Mouse (Mus musculus) heart, embryonic 12.5 days (tissue): ENCODE measurements at regions not wholly inside any gene's neighbourhood (a gene's known extent, or its start where the extent isn't known, plus 50 kb on each side); places are given as distances from the start of the nearest gene placed in this dataset.
"Not testable (repeated sequence)": the region's sequence is repeated elsewhere in the genome, so short reads cannot be mapped to it uniquely, and the experiment has no call there.

Experiments
- ATAC-seq: fragments of 200-750 bp; cut with Nextera tagmentation; 2 replicates; pipeline ENCODE4 v1.8.0; 2017; ENCODE audit warnings: moderate TSS enrichment, moderate library complexity; ENCODE audit not compliant: insufficient number of reproducible peaks, low FRiP score
- H3K27ac ChIP-seq: fragments of 300-500 bp; sonication (generic); 2 replicates; pipeline ENCODE4 v1.5.1; 2016; ENCODE audit warnings: mild to moderate bottlenecking, moderate library complexity; ENCODE audit not compliant: poor library complexity, severe bottlenecking
- H3K27me3 ChIP-seq: fragments of 300-500 bp; sonication (generic); replicated peaks from 2 replicates; pipeline ENCODE4 v1.6.1; 2016; ENCODE audit warnings: mild to moderate bottlenecking, moderate library complexity
- H3K36me3 ChIP-seq: fragments of 300-500 bp; sonication (generic); 2 replicates; pipeline ENCODE4 v1.6.1; 2016; ENCODE audit warnings: mild to moderate bottlenecking, moderate library complexity
- H3K4me1 ChIP-seq: fragments of 300-500 bp; sonication (generic); replicated peaks from 2 replicates; pipeline ENCODE4 v1.6.1; 2016; ENCODE audit warnings: mild to moderate bottlenecking
- H3K4me2 ChIP-seq: fragments of 300-500 bp; sonication (generic); 2 replicates; pipeline ENCODE4 v1.6.1; 2016; ENCODE audit warnings: mild to moderate bottlenecking, moderate library complexity
- H3K4me3 ChIP-seq: fragments of 300-500 bp; sonication (generic); 2 replicates; pipeline ENCODE4 v1.5.1; 2016; ENCODE audit warnings: mild to moderate bottlenecking
- H3K9ac ChIP-seq: fragments of 300-500 bp; sonication (generic); 2 replicates; pipeline ENCODE4 v1.6.1; 2016; ENCODE audit warnings: mild to moderate bottlenecking, moderate library complexity
- H3K9me3 ChIP-seq: fragments of 300-500 bp; sonication (generic); replicated peaks from 2 replicates; pipeline ENCODE4 v1.6.1; 2016; ENCODE audit warnings: mild to moderate bottlenecking, moderate library complexity
- WGBS: fragments of 180-500 bp; shearing (Covaris S2); methylation state at CpG from one replicate; pipeline ENCODE4 v1.1.7; 2016; 5-methylcytosine and 5-hydroxymethylcytosine counted together

GRCm38 (mm10) chr17:66206074-66206473 lies 82.8 kb downstream of the Ddx11 start:
- Histone ChIP-seq H3K36me3 (no peaks in the 10 kb centered on the region), H3K9me3 (no peaks in the 10 kb centered on the region), H3K27me3 (no peaks in the 10 kb centered on the region), H3K4me1 (no peaks in the 10 kb centered on the region), H3K27ac (no peak overlapping the region), H3K4me2 (no peak overlapping the region), H3K9ac (no peak overlapping the region), H3K4me3 (no peak overlapping the region)
- ATAC-seq, result no peak
- WGBS, result 70% methylated on average over 2 of the region's 2 CpGs

GRCm38 (mm10) chr17:66207653-66208497 lies 84.6 kb downstream of the Ddx11 start:
- H3K4me2 ChIP-seq, H3K4me3 ChIP-seq, H3K9ac ChIP-seq, H3K36me3 ChIP-seq, H3K27ac ChIP-seq, H3K4me1 ChIP-seq, ATAC-seq, H3K9me3 ChIP-seq, H3K27me3 ChIP-seq: not testable (repeated sequence)
- 63% methylated on average over 6 of the region's 6 CpGs for WGBS

GRCm38 (mm10) chr17:66208803-66209515 lies 85.6 kb downstream of the Ddx11 start:
- H3K9ac ChIP-seq, H3K4me2 ChIP-seq, H3K4me3 ChIP-seq, H3K4me1 ChIP-seq, H3K9me3 ChIP-seq, H3K36me3 ChIP-seq, H3K27me3 ChIP-seq, H3K27ac ChIP-seq: not testable (repeated sequence)
- WGBS, result 43% methylated on average over 4 of the region's 6 CpGs
- ATAC-seq, result peak; percentile 63; the same call in 1 of the 2 replicates

GRCm38 (mm10) chr17:66211561-66211960 lies 88.2 kb downstream of the Ddx11 start:
- no peaks in the 10 kb centered on the region for H3K36me3 ChIP-seq
- no peak for ATAC-seq
- H3K9me3 ChIP-seq, result no peaks in the 10 kb centered on the region
- H3K9ac ChIP-seq, result no peak overlapping the region
- no peak overlapping the region for H3K27ac ChIP-seq
- H3K4me1 ChIP-seq, result no peaks in the 10 kb centered on the region
- 73% methylated on average over 7 of the region's 7 CpGs for WGBS
- no peak overlapping the region for H3K4me2 ChIP-seq
- H3K27me3 ChIP-seq, result no peaks in the 10 kb centered on the region
- H3K4me3 ChIP-seq, result no peak overlapping the region

GRCm38 (mm10) chr17:66212616-66213015 lies 89.3 kb downstream of the Ddx11 start:
- Histone ChIP-seq H3K36me3 (no peaks in the 10 kb centered on the region), H3K27ac (no peak overlapping the region), H3K4me3 (no peak overlapping the region), H3K9me3 (no peaks in the 10 kb centered on the region), H3K4me2 (no peak overlapping the region), H3K4me1 (no peaks in the 10 kb centered on the region), H3K9ac (no peak overlapping the region), H3K27me3 (no peaks in the 10 kb centered on the region)
- 80% methylated on average over 9 of the region's 9 CpGs for WGBS
- ATAC-seq, result no peak

- H3K9me3 ChIP-seq, result no peaks in the 10 kb centered on the region
- no peak overlapping the region for H3K4me3 ChIP-seq
- H3K27ac ChIP-seq, result no peak overlapping the region
- H3K4me1 ChIP-seq, result no peaks in the 10 kb centered on the region
- 85% methylated on average over 6 of the region's 6 CpGs for WGBS
- no peaks in the 10 kb centered on the region for H3K36me3 ChIP-seq
- no peak overlapping the region for H3K9ac ChIP-seq
- H3K27me3 ChIP-seq, result no peaks in the 10 kb centered on the region; the same call in 1 of the 2 replicates
- no peak overlapping the region for H3K4me2 ChIP-seq
- ATAC-seq, result no peak
Measured at GRCm38 (mm10) chr17:66218321-66218720, 95.0 kb downstream of the Ddx11 start.

GRCm38 (mm10) chr17:66219669-66220435 lies 96.5 kb downstream of the Ddx11 start:
- ATAC-seq, result no peak
- Histone ChIP-seq H3K4me1 (no peaks in the 10 kb centered on the region), H3K9me3 (no peaks in the 10 kb centered on the region), H3K36me3 (no peaks in the 10 kb centered on the region), H3K4me3 (no peak overlapping the region), H3K4me2 (no peak overlapping the region), H3K27ac (no peak overlapping the region), H3K9ac (no peak overlapping the region), H3K27me3 (no peaks in the 10 kb centered on the region; the same call in 1 of the 2 replicates)
- 64% methylated on average over 16 of the region's 16 CpGs for WGBS

GRCm38 (mm10) chr17:66221256-66221655 lies 97.9 kb downstream of the Ddx11 start:
- Histone ChIP-seq H3K36me3 (no peaks in the 10 kb centered on the region), H3K9ac (no peak overlapping the region), H3K4me3 (no peak overlapping the region), H3K27ac (no peak overlapping the region), H3K4me1 (no peaks in the 10 kb centered on the region), H3K4me2 (no peak overlapping the region), H3K9me3 (no peaks in the 10 kb centered on the region), H3K27me3 (no peaks in the 10 kb centered on the region; the same call in 1 of the 2 replicates)
- no peak for ATAC-seq
- WGBS, result 10% methylated on average over 8 of the region's 8 CpGs

GRCm38 (mm10) chr17:66223711-66224110 lies 100.4 kb downstream of the Ddx11 start:
- no peaks in the 10 kb centered on the region for H3K4me1 ChIP-seq
- H3K36me3 ChIP-seq, result no peaks in the 10 kb centered on the region
- no peak overlapping the region for H3K27ac ChIP-seq
- no peaks in the 10 kb centered on the region; the same call in 1 of the 2 replicates for H3K27me3 ChIP-seq
- H3K9me3 ChIP-seq, result no peaks in the 10 kb centered on the region
- H3K4me3 ChIP-seq, result no peak overlapping the region
- H3K4me2 ChIP-seq, result no peak overlapping the region
- ATAC-seq, result no peak
- WGBS, result 89% methylated on average over 13 of the region's 13 CpGs
- H3K9ac ChIP-seq, result no peak overlapping the region

GRCm38 (mm10) chr17:66224241-66224640 lies 100.9 kb downstream of the Ddx11 start:
- no peak overlapping the region for H3K9ac ChIP-seq
- H3K4me1 ChIP-seq, result no peaks in the 10 kb centered on the region
- no peak overlapping the region for H3K4me2 ChIP-seq
- H3K36me3 ChIP-seq, result no peaks in the 10 kb centered on the region
- no peak overlapping the region for H3K27ac ChIP-seq
- WGBS, result 50% methylated on average over 7 of the region's 7 CpGs
- no peaks in the 10 kb centered on the region; the same call in 1 of the 2 replicates for H3K27me3 ChIP-seq
- no peaks in the 10 kb centered on the region for H3K9me3 ChIP-seq
- no peak overlapping the region for H3K4me3 ChIP-seq
- peak; percentile 48; the same call in 1 of the 2 replicates for ATAC-seq

- H3K9me3 ChIP-seq, result no peaks in the 10 kb centered on the region
- no peak overlapping the region for H3K27ac ChIP-seq
- H3K4me2 ChIP-seq, result no peak overlapping the region
- H3K9ac ChIP-seq, result no peak overlapping the region
- peaks cover 11% of the 10 kb centered on the region; the same call in 1 of the 2 replicates for H3K4me1 ChIP-seq
- no peaks in the 10 kb centered on the region for H3K36me3 ChIP-seq
- 70% methylated on average over 8 of the region's 8 CpGs for WGBS
- H3K4me3 ChIP-seq, result no peak overlapping the region
- no peak for ATAC-seq
- peaks cover 6% of the 10 kb centered on the region for H3K27me3 ChIP-seq
Measured at GRCm38 (mm10) chr17:66232391-66232790, 109.1 kb downstream of the Ddx11 start.
